Mouse (Mus musculus) liver, embryonic 11.5 days (tissue): ENCODE measurements around the gene Ldhd. TPM values are rescaled to one million over a fixed set of nuclear protein-coding genes. Genes with fewer than 3 reads are reported as not detected.

Experiments used
- ATAC-seq: fragments of 200-750 bp; cut with Nextera tagmentation; replicated peaks from 2 replicates; pipeline ENCODE4 v1.8.0; 2017; ENCODE audit warnings: moderate number of reproducible peaks, mild to moderate bottlenecking, moderate TSS enrichment, moderate library complexity; ENCODE audit not compliant: low FRiP score
- DNase-seq: peaks from one replicate; pipeline ENCODE4 v3.0.0-alpha.2; 2017; ENCODE audit warnings: low spot score
- H3K27ac ChIP-seq: fragments of 300-500 bp; sonication (generic); 2 replicates; pipeline ENCODE4 v1.5.1; 2014; ENCODE audit warnings: mild to moderate bottlenecking, low read depth, low read length, control low read depth
- H3K27me3 ChIP-seq: fragments of 300-500 bp; sonication (generic); replicated peaks from 2 replicates; pipeline ENCODE4 v1.6.1; 2014; ENCODE audit warnings: low read length, mixed read lengths; ENCODE audit not compliant: control insufficient read depth, insufficient read depth
- H3K36me3 ChIP-seq: fragments of 300-500 bp; sonication (generic); 2 replicates; pipeline ENCODE4 v1.6.1; 2014; ENCODE audit warnings: mild to moderate bottlenecking, low read length, moderate library complexity, mixed read lengths; ENCODE audit not compliant: control insufficient read depth, insufficient read depth
- H3K4me1 ChIP-seq: fragments of 300-500 bp; sonication (generic); replicated peaks from 2 replicates; pipeline ENCODE4 v1.6.1; 2014; ENCODE audit warnings: low read length, mixed read lengths; ENCODE audit not compliant: control insufficient read depth, insufficient read depth
- H3K4me2 ChIP-seq: fragments of 300-500 bp; sonication (generic); 2 replicates; pipeline ENCODE4 v1.6.1; 2014; ENCODE audit warnings: mild to moderate bottlenecking, control low read depth, moderate library complexity
- H3K4me3 ChIP-seq: fragments of 300-500 bp; sonication (generic); 2 replicates; pipeline ENCODE4 v1.5.1; 2014; ENCODE audit warnings: low read depth, low read length, control low read depth
- H3K9ac ChIP-seq: fragments of 300-500 bp; sonication (generic); 2 replicates; pipeline ENCODE4 v1.6.1; 2014; ENCODE audit warnings: low read depth, low read length, control low read depth
- H3K9me3 ChIP-seq: fragments of 300-500 bp; sonication (generic); 2 replicates; pipeline ENCODE4 v1.6.1; 2016; ENCODE audit warnings: low read length, inconsistent platforms, mixed read lengths; ENCODE audit not compliant: control insufficient read depth
- WGBS: fragments of 180-500 bp; shearing (Covaris S2); extraction: QIAGEN DNeasy Blood & Tissue Kit; methylation state at CpG from one replicate; pipeline ENCODE4 v1.1.7; 2014; 5-methylcytosine and 5-hydroxymethylcytosine counted together
- polyA plus RNA-seq: library from polyadenylated mRNA; unstranded; fragments of >200 nt; fragmentation: Nextera tagmentation; extraction: Ambion mirVana; gene quantifications from 2 replicates; pipeline ENCODE4 v1.2.1, GENCODE M21; 2014

Gene Ldhd
- polyA plus RNA-seq, 1 experiment from 2014 or later, result 0.16 TPM

GRCm38 (mm10) chr8:111638086-111638485, 7.9 kb upstream of the Ldhd start:
- Histone ChIP-seq H3K4me3 (no peak overlapping the region), H3K4me2 (no peak overlapping the region), H3K4me1 (peaks cover 10% of the 10 kb centered on the region), H3K36me3 (no peaks in the 10 kb centered on the region), H3K9ac (no peak overlapping the region), H3K27ac (no peak overlapping the region), H3K9me3 (no peaks in the 10 kb centered on the region), H3K27me3 (no peaks in the 10 kb centered on the region)
- DNase-seq (no peak), ATAC-seq (no peak)

- DNase-seq (no peak), ATAC-seq (no peak)
- Histone ChIP-seq H3K9me3 (no peaks in the 10 kb centered on the region), H3K4me3 (no peak overlapping the region), H3K4me1 (no peaks in the 10 kb centered on the region), H3K27me3 (no peaks in the 10 kb centered on the region), H3K4me2 (no peak overlapping the region), H3K27ac (no peak overlapping the region), H3K9ac (no peak overlapping the region), H3K36me3 (no peaks in the 10 kb centered on the region)
- WGBS, result 87% methylated on average over 3 of the region's 3 CpGs
These were observed 2.8 kb upstream of the Ldhd start for GRCm38 (mm10) chr8:111632976-111633375.

- no peak for ATAC-seq
- WGBS, result 93% methylated on average over 8 of the region's 8 CpGs
- Histone ChIP-seq H3K36me3 (no peaks in the 10 kb centered on the region), H3K27ac (no peak overlapping the region), H3K27me3 (no peaks in the 10 kb centered on the region), H3K4me3 (no peak overlapping the region), H3K9ac (no peak overlapping the region), H3K9me3 (no peaks in the 10 kb centered on the region), H3K4me2 (no peak overlapping the region), H3K4me1 (no peaks in the 10 kb centered on the region)
- DNase-seq, result no peak
These were observed 1.4 kb upstream of the Ldhd start for GRCm38 (mm10) chr8:111631589-111631988.

- H3K36me3 ChIP-seq, result no peaks in the 10 kb centered on the region
- DNase-seq, result no peak
- no peak; the same call in 1 of the 2 replicates for ATAC-seq
- H3K4me3 ChIP-seq, result no peak overlapping the region
- 72% methylated on average over 19 of the region's 19 CpGs for WGBS
- no peak overlapping the region for H3K9ac ChIP-seq
- no peaks in the 10 kb centered on the region for H3K27me3 ChIP-seq
- no peaks in the 10 kb centered on the region for H3K9me3 ChIP-seq
- no peaks in the 10 kb centered on the region for H3K4me1 ChIP-seq
- H3K27ac ChIP-seq, result no peak overlapping the region
- no peak overlapping the region for H3K4me2 ChIP-seq
These were observed 1.2 kb downstream of the Ldhd start for GRCm38 (mm10) chr8:111628894-111629501.

- ATAC-seq (no peak), DNase-seq (no peak)
- no peak overlapping the region for H3K4me2 ChIP-seq
- no peaks in the 10 kb centered on the region for H3K4me1 ChIP-seq
- no peaks in the 10 kb centered on the region for H3K27me3 ChIP-seq
- no peak overlapping the region for H3K9ac ChIP-seq
- H3K4me3 ChIP-seq, result no peak overlapping the region
- H3K27ac ChIP-seq, result no peak overlapping the region
- no peaks in the 10 kb centered on the region for H3K9me3 ChIP-seq
- 95% methylated on average over 12 of the region's 12 CpGs for WGBS
- H3K36me3 ChIP-seq, result no peaks in the 10 kb centered on the region
These were observed 1.8 kb downstream of the Ldhd start for GRCm38 (mm10) chr8:111628401-111628800.

- ATAC-seq (no peak), DNase-seq (no peak)
- Histone ChIP-seq H3K27me3 (no peaks in the 10 kb centered on the region), H3K9ac (no peak overlapping the region), H3K9me3 (no peaks in the 10 kb centered on the region), H3K4me2 (no peak overlapping the region), H3K4me3 (no peak overlapping the region), H3K36me3 (no peaks in the 10 kb centered on the region), H3K4me1 (no peaks in the 10 kb centered on the region), H3K27ac (no peak overlapping the region)
- WGBS, result 97% methylated on average over 9 of the region's 9 CpGs
These were observed 2.3 kb downstream of the Ldhd start for GRCm38 (mm10) chr8:111627923-111628322.

- H3K27ac ChIP-seq, result no peak overlapping the region
- WGBS, result 84% methylated on average over 14 of the region's 14 CpGs
- no peak for ATAC-seq
- no peaks in the 10 kb centered on the region for H3K9me3 ChIP-seq
- H3K27me3 ChIP-seq, result no peaks in the 10 kb centered on the region
- DNase-seq, result no peak
- H3K4me3 ChIP-seq, result no peak overlapping the region
- H3K4me1 ChIP-seq, result no peaks in the 10 kb centered on the region
- H3K36me3 ChIP-seq, result 0 out of 2 replicates have a peak, but pooled peaks cover 1% of the 10 kb centered on the region
- no peak overlapping the region for H3K4me2 ChIP-seq
- no peak overlapping the region for H3K9ac ChIP-seq
These were observed 3.2 kb downstream of the Ldhd start for GRCm38 (mm10) chr8:111626933-111627332.

GRCm38 (mm10) chr8:111626528-111626820, 3.7 kb downstream of the Ldhd start:
- Histone ChIP-seq H3K27ac (no peak overlapping the region), H3K36me3 (0 out of 2 replicates have a peak, but pooled peaks cover 3% of the 10 kb centered on the region), H3K27me3 (no peaks in the 10 kb centered on the region), H3K4me3 (no peak overlapping the region), H3K9me3 (no peaks in the 10 kb centered on the region), H3K9ac (no peak overlapping the region), H3K4me1 (no peaks in the 10 kb centered on the region), H3K4me2 (no peak overlapping the region)
- WGBS, result 79% methylated on average over 8 of the region's 8 CpGs
- ATAC-seq (no peak), DNase-seq (no peak)

GRCm38 (mm10) chr8:111625694-111626527, 4.3 kb downstream of the Ldhd start:
- H3K9ac ChIP-seq, result no peak overlapping the region
- ATAC-seq, result peak; percentile 52
- WGBS, result 38% methylated on average over 6 of the region's 6 CpGs

More at GRCm38 (mm10) chr8:111625694-111626527, 4.3 kb downstream of the Ldhd start:
- Histone ChIP-seq H3K27ac (no peak overlapping the region), H3K4me3 (no peak overlapping the region), H3K36me3 (0 out of 2 replicates have a peak, but pooled peaks cover 3% of the 10 kb centered on the region), H3K9me3 (no peaks in the 10 kb centered on the region), H3K4me1 (no peaks in the 10 kb centered on the region), H3K4me2 (no peak overlapping the region), H3K27me3 (no peaks in the 10 kb centered on the region)
- peak; percentile 63 for DNase-seq
